ENCODE assay signal across 8 mouse cellular contexts in genomic region chr3:51999671-52000437, GRCm38 (mm10).
A peak's percentile ranks its signal among the peaks of the same experiment; 100 is the strongest.
DNase-seq lines count a peak whose midpoint lies in the region; TF ChIP-seq lines count a peak whose summit lies in the region.

No protein-coding gene starts in this region.

- H3K36me3 ChIP-seq in kidney, adult 2 months (ENCODE audit: control insufficient read depth, insufficient read depth, low read length): no peaks in the 10 kb centered on the region
- no peaks in the 10 kb centered on the region for H3K36me3 ChIP-seq in limb, embryonic 10.5 days

- H3K4me1 ChIP-seq in bone marrow macrophage, adult 2 months (ENCODE audit: control insufficient read depth, insufficient read depth, low read length): peaks cover 31% of the 10 kb centered on the region
- no peaks in the 10 kb centered on the region for H3K4me1 ChIP-seq in kidney, adult 2 months (ENCODE audit: control insufficient read depth, insufficient read depth, low read length)
- H3K4me1 ChIP-seq in limb, embryonic 10.5 days: peaks cover 10% of the 10 kb centered on the region

- no peak for TF ChIP-seq CTCF in bone marrow macrophage, adult 2 months (IDR thresholded peaks at IDR 0.05; ENCODE audit: low read depth, low read length)
- TF ChIP-seq CTCF in kidney, adult 2 months (conservative IDR thresholded peaks at IDR 0.05; ENCODE audit: insufficient read depth, insufficient read length, low read depth, low read length): no peak

- peak; percentile 93 for DNase-seq in CD4-positive, CD25-positive, alpha-beta regulatory T cell, adult 2 months (ENCODE audit: low read depth, low spot score)
- DNase-seq in kidney, adult 2 months: peak; percentile 71
- peak; percentile 61 for DNase-seq in lung, postnatal 14 days
- DNase-seq in thymus, adult 18-20 months: peak; percentile 74 to 91
- no peak for DNase-seq in limb, embryonic 10.5 days (ENCODE audit: low spot score)
- no peak for DNase-seq in cerebellum, postnatal 36 days
- no peak for DNase-seq in cerebellum, adult 8-10 months

- no peaks in the 10 kb centered on the region for H3K9me3 ChIP-seq in limb, embryonic 10.5 days (replicated peaks)

- H3K27ac ChIP-seq in bone marrow macrophage, adult 2 months (ENCODE audit: insufficient read depth, low read depth, low read length): peak overlapping the region; percentile 62
- H3K27ac ChIP-seq in kidney, adult 2 months (ENCODE audit: insufficient read depth, low read depth, low read length): peak overlapping the region; percentile 13; the same call in 1 of the 2 replicates
- H3K27ac ChIP-seq in limb, embryonic 10.5 days: no peak overlapping the region

- peak overlapping the region; percentile 30 for H3K4me3 ChIP-seq in bone marrow macrophage, adult 2 months (ENCODE audit: insufficient read depth, low read length)
- no peak overlapping the region for H3K4me3 ChIP-seq in kidney, adult 2 months (ENCODE audit: insufficient read depth, low read depth, low read length)
- H3K4me3 ChIP-seq in limb, embryonic 10.5 days: no peak overlapping the region

- WGBS in kidney, adult 2 months: 70% methylated on average over 21 of the region's 21 CpGs
- 92% methylated on average over 21 of the region's 21 CpGs for WGBS in limb, embryonic 10.5 days

- no peaks in the 10 kb centered on the region for H3K27me3 ChIP-seq in kidney, adult 2 months (replicated peaks; ENCODE audit: control insufficient read depth, insufficient read depth, low read length)
- H3K27me3 ChIP-seq in limb, embryonic 10.5 days (ENCODE audit: low read depth, poor library complexity, severe bottlenecking): no peaks in the 10 kb centered on the region

- TF ChIP-seq POLR2A in bone marrow macrophage, adult 2 months (IDR thresholded peaks at IDR 0.05; ENCODE audit: borderline replicate concordance, low read depth, low read length): no peak
- TF ChIP-seq POLR2A in kidney, adult 2 months (IDR thresholded peaks at IDR 0.05; ENCODE audit: low read depth, low read length): no peak

Comparison
In these comparisons a context has a peak if more than half of its experiments do, and no peak if none do; other contexts are left out.
1. DNase-seq: peak in CD4-positive, CD25-positive, alpha-beta regulatory T cell, adult 2 months (single experiment), kidney, adult 2 months (single experiment), lung, postnatal 14 days (single experiment) and thymus, adult 18-20 months (2 of 2); none in limb, embryonic 10.5 days (single experiment), cerebellum, postnatal 36 days (0 of 2) and cerebellum, adult 8-10 months (single experiment).